Mouse (Mus musculus) neural tube, embryonic 11.5 days (tissue): Measurements from ENCODE around the gene Tldc2. TPM values are rescaled to one million over a fixed set of nuclear protein-coding genes. Genes with fewer than 3 reads are reported as not detected.
A peak's percentile ranks its signal among the peaks of the same experiment; 100 is the strongest.

Source experiments
- ATAC-seq: fragments of 200-750 bp; cut with Nextera tagmentation; 2 replicates; pipeline ENCODE4 v1.8.0; 2017; ENCODE audit warnings: moderate number of reproducible peaks, mild to moderate bottlenecking, moderate TSS enrichment, moderate library complexity; ENCODE audit not compliant: insufficient read depth, low FRiP score, low TSS enrichment
- DNase-seq: peaks from one replicate; pipeline ENCODE4 v3.0.0-alpha.2; 2015; ENCODE audit warnings: low spot score
- H3K27ac ChIP-seq: fragments of 300-500 bp; sonication (generic); 2 replicates; pipeline ENCODE4 v1.5.1; 2014; ENCODE audit warnings: low read depth, mild to moderate bottlenecking, low read length
- H3K27me3 ChIP-seq: fragments of 300-500 bp; sonication (generic); 2 replicates; pipeline ENCODE4 v1.6.1; 2014; ENCODE audit warnings: mild to moderate bottlenecking, low read length, mixed read lengths; ENCODE audit not compliant: control insufficient read depth, insufficient read depth
- H3K36me3 ChIP-seq: fragments of 300-500 bp; sonication (generic); 2 replicates; pipeline ENCODE4 v1.6.1; 2014; ENCODE audit warnings: mild to moderate bottlenecking, low read length, moderate library complexity, mixed read lengths; ENCODE audit not compliant: control insufficient read depth, insufficient read depth
- H3K4me1 ChIP-seq: fragments of 300-500 bp; sonication (generic); 2 replicates; pipeline ENCODE4 v1.6.1; 2014; ENCODE audit warnings: low read length, mixed read lengths; ENCODE audit not compliant: control insufficient read depth, insufficient read depth
- H3K4me2 ChIP-seq: fragments of 300-500 bp; sonication (generic); 2 replicates; pipeline ENCODE4 v1.6.1; 2014; ENCODE audit warnings: low read depth, mild to moderate bottlenecking, moderate library complexity
- H3K4me3 ChIP-seq: fragments of 300-500 bp; sonication (generic); 2 replicates; pipeline ENCODE4 v1.5.1; 2014; ENCODE audit warnings: low read depth, low read length
- H3K9ac ChIP-seq: fragments of 300-500 bp; sonication (generic); 2 replicates; pipeline ENCODE4 v1.6.1; 2014; ENCODE audit warnings: mild to moderate bottlenecking, low read length
- H3K9me3 ChIP-seq: fragments of 300-500 bp; sonication (generic); 2 replicates; pipeline ENCODE4 v1.6.1; 2016; ENCODE audit warnings: low read length; ENCODE audit not compliant: control insufficient read depth
- WGBS: fragments of 180-500 bp; shearing (Covaris S2); extraction: QIAGEN DNeasy Blood & Tissue Kit; methylation state at CpG from one replicate; pipeline ENCODE4 v1.1.7; 2014; 5-methylcytosine and 5-hydroxymethylcytosine counted together
- polyA plus RNA-seq: library from polyadenylated mRNA; unstranded; fragments of >200 nt; fragmentation: Nextera tagmentation; extraction: Ambion mirVana; gene quantifications from 2 replicates; pipeline ENCODE4 v1.2.1, GENCODE M21; 2014

Gene Tldc2
- polyA plus RNA-seq, 1 experiment from 2014 or later, result not detected

- no peak overlapping the region for H3K4me2 ChIP-seq
- no peak overlapping the region for H3K9ac ChIP-seq
- WGBS, result 94% methylated on average over 13 of the region's 13 CpGs
- ATAC-seq (no peak), DNase-seq (no peak)
- H3K27me3 ChIP-seq, result no peaks in the 10 kb centered on the region
- no peak overlapping the region for H3K27ac ChIP-seq
- H3K36me3 ChIP-seq, result peaks cover 22% of the 10 kb centered on the region
- H3K4me1 ChIP-seq, result no peaks in the 10 kb centered on the region
- no peaks in the 10 kb centered on the region for H3K9me3 ChIP-seq
- H3K4me3 ChIP-seq, result no peak overlapping the region
Measured at GRCm38 (mm10) chr2:157048395-157049181, 38.3 kb upstream of the Tldc2 start.

DNA sequence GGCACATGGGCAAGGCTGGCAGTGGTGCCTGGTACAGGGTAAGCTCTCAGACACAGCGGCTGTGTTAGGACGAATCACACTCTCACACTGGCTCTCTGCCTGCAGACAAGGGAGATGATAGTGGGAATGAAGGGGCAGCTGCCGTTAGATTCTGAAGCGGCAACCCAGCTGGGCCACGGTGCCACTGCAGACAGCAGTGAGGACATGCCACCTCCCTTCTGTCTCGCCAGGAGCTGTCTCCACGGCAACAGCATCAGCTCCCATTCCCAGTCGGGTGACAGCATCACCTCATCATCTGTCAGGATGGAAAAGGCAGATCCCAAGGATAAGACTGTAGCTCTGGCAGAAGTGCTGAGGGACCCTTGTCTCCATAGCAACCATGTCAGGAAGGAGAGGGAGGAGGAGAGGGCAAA lies 37.0 kb upstream of the Tldc2 start:
- 70% methylated on average over 8 of the region's 8 CpGs for WGBS
- Histone ChIP-seq H3K4me1 (no peaks in the 10 kb centered on the region), H3K9me3 (no peaks in the 10 kb centered on the region), H3K27me3 (no peaks in the 10 kb centered on the region), H3K4me3 (no peak overlapping the region), H3K27ac (peak overlapping the region; percentile 45; the same call in 1 of the 2 replicates), H3K4me2 (no peak overlapping the region), H3K9ac (no peak overlapping the region), H3K36me3 (peaks cover 24% of the 10 kb centered on the region)
- ATAC-seq, result peak; percentile 73
- DNase-seq, result peak; percentile 56

- no peak for DNase-seq
- peaks cover 13% of the 10 kb centered on the region for H3K36me3 ChIP-seq
- no peak overlapping the region for H3K27ac ChIP-seq
- 82% methylated on average over 8 of the region's 8 CpGs for WGBS
- H3K4me3 ChIP-seq, result no peak overlapping the region
- no peak for ATAC-seq
- H3K9me3 ChIP-seq, result no peaks in the 10 kb centered on the region
- no peak overlapping the region for H3K4me2 ChIP-seq
- no peaks in the 10 kb centered on the region for H3K4me1 ChIP-seq
- H3K27me3 ChIP-seq, result no peaks in the 10 kb centered on the region
- H3K9ac ChIP-seq, result no peak overlapping the region
Measured at GRCm38 (mm10) chr2:157052448-157052847, 34.4 kb upstream of the Tldc2 start.

GRCm38 (mm10) chr2:157053124-157053523 lies 33.7 kb upstream of the Tldc2 start:
- 97% methylated on average over 5 of the region's 5 CpGs for WGBS
- DNase-seq, result no peak

GRCm38 (mm10) chr2:157053787-157054186 lies 33.1 kb upstream of the Tldc2 start:
- H3K36me3 ChIP-seq, result peaks cover 13% of the 10 kb centered on the region

More at GRCm38 (mm10) chr2:157053124-157053523, 33.7 kb upstream of the Tldc2 start:
- Histone ChIP-seq H3K4me2 (no peak overlapping the region), H3K9me3 (no peaks in the 10 kb centered on the region), H3K4me3 (no peak overlapping the region), H3K27ac (no peak overlapping the region), H3K36me3 (peaks cover 13% of the 10 kb centered on the region), H3K9ac (no peak overlapping the region), H3K4me1 (no peaks in the 10 kb centered on the region; the same call in 1 of the 2 replicates), H3K27me3 (no peaks in the 10 kb centered on the region)
- no peak for ATAC-seq

GRCm38 (mm10) chr2:157054297-157054696 lies 32.6 kb upstream of the Tldc2 start:
- WGBS, result 90% methylated on average over 8 of the region's 8 CpGs
- no peak overlapping the region for H3K27ac ChIP-seq
- no peak overlapping the region for H3K4me2 ChIP-seq
- ATAC-seq (no peak), DNase-seq (no peak)
- no peak overlapping the region for H3K4me3 ChIP-seq
- H3K36me3 ChIP-seq, result peaks cover 13% of the 10 kb centered on the region
- H3K27me3 ChIP-seq, result no peaks in the 10 kb centered on the region
- peaks cover 7% of the 10 kb centered on the region for H3K4me1 ChIP-seq
- H3K9me3 ChIP-seq, result no peaks in the 10 kb centered on the region
- no peak overlapping the region for H3K9ac ChIP-seq

More at GRCm38 (mm10) chr2:157053787-157054186, 33.1 kb upstream of the Tldc2 start:
- WGBS, result 79% methylated on average over 4 of the region's 4 CpGs
- no peaks in the 10 kb centered on the region for H3K9me3 ChIP-seq
- ATAC-seq (no peak), DNase-seq (no peak)
- H3K4me3 ChIP-seq, result no peak overlapping the region
- H3K4me2 ChIP-seq, result no peak overlapping the region
- no peak overlapping the region for H3K9ac ChIP-seq
- no peak overlapping the region for H3K27ac ChIP-seq
- peaks cover 3% of the 10 kb centered on the region; the same call in 1 of the 2 replicates for H3K4me1 ChIP-seq
- no peaks in the 10 kb centered on the region for H3K27me3 ChIP-seq

DNA sequence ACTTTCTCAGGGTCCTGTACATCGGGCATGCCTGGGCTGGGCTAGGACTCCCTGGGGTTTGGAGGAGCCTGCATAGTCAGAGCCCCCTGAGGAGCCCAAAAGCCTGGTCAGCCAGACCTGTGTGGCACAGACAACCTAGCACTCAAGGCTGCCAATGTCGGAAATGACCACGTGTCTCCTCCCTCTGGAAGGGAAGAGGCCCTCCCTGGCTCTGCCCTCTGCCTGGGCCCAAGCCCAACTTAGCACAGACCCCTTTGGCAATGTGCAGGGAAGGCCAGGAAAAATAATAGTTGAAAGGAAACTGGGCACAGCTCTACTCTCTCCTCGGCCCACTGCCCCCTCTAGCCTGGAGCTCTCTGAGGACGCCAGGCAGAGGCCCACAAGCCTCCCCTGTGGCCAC lies 32.0 kb upstream of the Tldc2 start:
- Histone ChIP-seq H3K4me1 (peaks cover 10% of the 10 kb centered on the region), H3K27ac (no peak overlapping the region), H3K4me3 (no peak overlapping the region), H3K36me3 (peaks cover 16% of the 10 kb centered on the region), H3K4me2 (no peak overlapping the region), H3K27me3 (no peaks in the 10 kb centered on the region), H3K9ac (no peak overlapping the region), H3K9me3 (no peaks in the 10 kb centered on the region)
- WGBS, result 82% methylated on average over 5 of the region's 5 CpGs
- DNase-seq, result no peak
- no peak for ATAC-seq

- no peak overlapping the region for H3K27ac ChIP-seq
- H3K4me3 ChIP-seq, result no peak overlapping the region
- no peak overlapping the region for H3K9ac ChIP-seq
- no peak overlapping the region for H3K4me2 ChIP-seq
- 89% methylated on average over 6 of the region's 6 CpGs for WGBS
- H3K36me3 ChIP-seq, result peaks cover 17% of the 10 kb centered on the region
- H3K4me1 ChIP-seq, result peaks cover 10% of the 10 kb centered on the region
- H3K27me3 ChIP-seq, result no peaks in the 10 kb centered on the region
- ATAC-seq (no peak), DNase-seq (no peak)
- no peaks in the 10 kb centered on the region for H3K9me3 ChIP-seq
Measured at GRCm38 (mm10) chr2:157055721-157056120, 31.1 kb upstream of the Tldc2 start.

- Histone ChIP-seq H3K27ac (no peak overlapping the region), H3K9ac (no peak overlapping the region), H3K4me2 (no peak overlapping the region), H3K36me3 (peaks cover 17% of the 10 kb centered on the region), H3K27me3 (no peaks in the 10 kb centered on the region), H3K4me3 (no peak overlapping the region), H3K4me1 (peaks cover 10% of the 10 kb centered on the region), H3K9me3 (no peaks in the 10 kb centered on the region)
- ATAC-seq (no peak), DNase-seq (no peak)
- WGBS, result 87% methylated on average over 3 of the region's 3 CpGs
Measured at GRCm38 (mm10) chr2:157057186-157057585, 29.7 kb upstream of the Tldc2 start.
